Mouse (Mus musculus) layer of hippocampus, postnatal 36 days (tissue): ENCODE results near the gene Mex3d. TPM values are rescaled to one million over a fixed set of nuclear protein-coding genes. Genes with fewer than 3 reads are reported as not detected.

Experiments used
- DNase-seq, 2 experiments: peaks; one replicate each; pipeline ENCODE4 v3.0.0; 2022
- total RNA-seq, 2 experiments: library from RNA; stranded (reverse); gene quantifications; 2 replicates each; pipeline ENCODE4 v1.2.3; 2021

Mex3d gene
- 10 to 100 TPM; 18.2 to 18.4 TPM for total RNA-seq

DNA sequence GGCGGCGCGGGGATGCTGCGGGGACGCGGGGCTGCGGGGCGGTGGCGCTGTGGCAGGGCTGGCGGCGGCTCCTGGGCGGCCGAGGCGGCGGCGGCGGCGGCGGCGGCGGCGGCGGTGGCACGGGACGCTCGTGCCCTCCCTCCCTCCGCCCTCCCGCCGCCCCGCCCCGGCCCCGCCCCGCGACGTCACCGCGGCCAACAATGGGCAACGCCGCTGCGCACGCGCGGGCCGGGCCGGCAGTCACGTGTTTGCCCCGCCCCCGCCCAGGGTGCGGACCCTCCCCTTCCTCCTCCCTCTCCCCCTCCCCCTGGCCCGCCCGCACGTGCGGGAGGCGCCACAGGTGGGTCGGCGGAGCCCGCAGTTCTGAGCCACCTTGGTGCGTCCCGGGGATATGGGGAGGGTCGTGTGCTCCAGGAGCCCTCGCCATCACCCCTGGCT is at the start of gene Mex3d:
Mex3d (minus strand) TSS at position 138 of the 438 bp plus-strand sequence.
- peak; percentile 84 to 85 for DNase-seq

DNA sequence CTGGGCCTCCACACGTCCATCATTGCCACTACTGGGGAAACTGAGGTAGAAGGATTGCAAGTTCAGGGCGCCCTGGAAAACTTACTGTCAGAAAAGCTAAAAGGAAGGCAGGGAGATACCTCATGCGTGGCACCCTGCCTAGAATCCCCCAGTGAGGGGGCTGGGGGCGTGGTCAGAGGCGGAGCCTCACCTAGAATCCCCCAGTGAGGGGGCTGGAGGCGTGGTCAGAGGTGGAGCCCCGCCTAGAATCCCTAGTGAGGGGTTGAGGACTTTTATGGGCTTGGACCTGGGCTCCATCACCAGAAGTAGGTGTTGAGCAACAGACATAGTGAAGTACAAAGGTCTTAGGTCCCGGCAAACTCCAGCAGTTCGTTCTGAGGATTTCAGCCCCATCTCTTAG is 48.8 kb upstream of the Mex3d start:
- no peak for DNase-seq

DNA sequence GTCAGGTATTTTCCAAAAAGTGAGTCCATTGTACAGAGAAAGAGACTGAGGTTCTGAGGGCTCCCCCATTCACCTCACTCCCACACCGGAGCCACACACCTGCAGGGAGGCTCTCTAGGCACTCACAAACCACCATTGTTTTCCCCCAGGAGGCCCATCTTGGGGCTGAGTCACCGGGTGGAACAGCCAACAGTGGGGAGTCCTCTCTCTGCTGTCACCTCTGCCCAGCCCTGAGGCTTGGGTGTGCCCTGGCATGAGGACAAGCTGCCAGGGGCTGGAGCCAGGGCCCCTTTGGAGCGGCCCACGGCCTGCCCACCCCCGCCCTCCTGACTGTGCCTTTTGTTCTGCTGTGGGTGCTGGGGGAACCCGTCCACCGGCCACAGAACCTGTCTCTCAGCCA is 48.3 kb upstream of the Mex3d start:
- no peak for DNase-seq

DNA sequence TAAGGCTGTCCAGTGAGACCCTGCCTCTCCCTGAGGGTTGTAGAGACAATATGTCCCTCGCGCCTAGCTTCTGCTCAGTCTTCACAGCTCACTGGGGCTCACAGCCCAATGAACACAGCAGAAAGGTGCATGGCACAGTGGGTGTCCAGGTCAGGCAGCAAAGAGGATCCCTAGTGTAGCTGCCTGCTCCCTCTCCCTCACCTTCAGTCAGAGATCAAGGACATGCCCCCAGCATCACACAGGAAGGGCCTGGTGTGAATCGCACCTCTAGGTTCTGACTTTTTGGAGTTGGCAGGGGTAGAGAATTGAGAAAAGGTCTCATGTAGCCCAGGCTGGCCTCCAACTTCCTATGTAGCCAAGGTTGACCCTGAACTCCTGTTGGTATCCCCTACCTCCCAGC is 47.4 kb upstream of the Mex3d start:
- no peak for DNase-seq

DNA sequence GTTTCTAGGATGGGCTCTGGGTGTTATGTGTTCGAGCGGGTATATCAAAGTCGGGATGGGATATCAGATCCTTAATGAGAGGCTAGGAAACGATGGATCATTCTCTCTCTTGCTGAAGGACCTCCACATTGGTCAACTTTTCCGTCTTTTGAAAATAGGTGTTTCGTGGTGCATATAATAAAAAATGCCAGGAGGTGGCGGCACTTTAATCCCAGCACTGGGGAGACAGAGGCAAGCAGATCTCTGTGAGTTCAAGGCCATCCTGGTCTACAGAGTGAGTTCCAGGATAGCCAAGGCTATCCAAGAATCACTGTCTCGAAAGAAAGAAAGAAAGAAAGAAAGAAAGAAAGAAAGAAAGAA is 46.8 kb upstream of the Mex3d start:
- DNase-seq, result no peak

DNA sequence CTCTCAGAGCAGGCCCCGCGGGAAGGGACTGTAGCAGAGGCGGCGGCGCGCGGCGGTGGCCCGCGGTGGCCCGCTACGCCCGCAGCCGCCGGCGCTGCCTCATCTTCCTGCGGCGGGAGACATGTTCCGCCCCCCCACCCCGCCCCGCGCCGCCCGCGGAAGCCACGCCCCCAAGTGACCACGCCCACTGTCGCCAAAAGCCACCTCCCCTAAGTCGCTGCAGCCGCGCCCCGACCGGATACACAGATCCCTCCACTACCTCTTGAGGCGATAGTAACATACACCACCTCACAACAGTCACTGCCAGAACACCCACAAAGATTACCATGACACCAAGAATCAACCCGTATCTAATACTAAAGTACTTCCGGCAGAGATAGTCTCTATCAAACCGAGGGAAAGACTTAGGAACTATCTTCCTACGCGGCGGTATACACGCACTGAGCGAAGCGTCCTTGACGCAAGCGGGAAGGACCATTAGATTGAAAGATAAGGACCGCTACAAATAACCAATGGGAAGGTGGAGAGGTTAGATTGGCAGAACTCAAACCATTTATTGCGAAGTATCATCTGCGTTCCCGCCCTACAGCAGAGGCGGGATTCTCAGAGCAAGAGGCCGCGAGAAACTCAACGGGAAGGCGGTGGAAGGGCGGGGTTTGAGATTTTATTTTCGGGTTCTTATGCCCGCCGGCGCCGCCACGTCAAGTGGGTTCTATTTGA is 46.2 kb upstream of the Mex3d start, which contains the start of gene Tcf3:
Tcf3 (minus strand) TSS at position 135 of the 720 bp plus-strand sequence.
- DNase-seq, result peak; percentile 95 to 96

DNA sequence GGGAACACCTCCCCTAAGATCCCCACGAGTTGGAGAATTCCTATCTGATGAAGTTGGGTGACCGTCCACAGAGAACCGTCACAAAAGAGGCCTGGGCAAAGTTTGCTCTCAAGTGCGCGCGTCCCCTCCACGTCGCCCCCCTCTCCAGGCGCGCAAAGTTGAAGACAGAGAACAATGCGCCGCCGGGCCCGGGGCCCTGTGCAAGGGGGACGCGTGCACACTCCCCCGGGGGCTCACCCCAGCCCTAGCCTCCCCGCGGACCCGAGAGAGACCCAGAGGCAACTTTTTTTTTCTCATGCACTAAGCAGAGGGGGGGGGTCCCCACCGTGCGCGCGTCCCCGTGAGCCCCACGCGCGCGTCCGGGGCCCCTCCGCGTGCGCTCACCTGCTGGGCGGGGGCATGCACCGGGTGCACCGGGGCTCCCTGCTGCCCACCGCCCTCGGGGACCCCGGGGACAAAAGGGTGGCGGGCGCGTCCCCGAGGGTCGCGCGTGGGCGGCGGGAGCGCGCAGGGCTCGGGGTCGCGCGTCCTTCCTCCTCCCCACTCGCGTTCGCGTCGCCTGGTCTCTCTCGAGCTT is 45.6 kb upstream of the Mex3d start:
- DNase-seq, result no peak

DNA sequence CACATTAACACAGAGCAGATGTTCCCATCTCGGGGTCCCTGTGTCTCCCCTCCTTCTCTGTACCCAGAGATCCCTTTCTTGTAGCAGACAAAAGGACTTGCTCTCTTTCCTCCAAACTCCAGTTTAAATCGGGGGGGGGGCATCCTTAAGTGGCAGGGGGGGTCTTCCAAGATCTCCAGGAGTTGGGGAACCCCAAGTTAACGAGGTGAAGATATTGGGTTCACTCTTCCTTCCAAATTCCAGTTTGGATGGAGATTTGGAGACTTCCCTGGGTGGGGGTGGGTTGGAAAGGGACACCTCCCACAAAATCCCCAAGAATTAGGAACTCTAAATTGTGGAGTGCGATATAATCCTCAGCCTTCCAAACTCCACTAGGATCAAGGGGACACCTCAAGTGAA is 44.9 kb upstream of the Mex3d start:
- DNase-seq, result no peak

DNA sequence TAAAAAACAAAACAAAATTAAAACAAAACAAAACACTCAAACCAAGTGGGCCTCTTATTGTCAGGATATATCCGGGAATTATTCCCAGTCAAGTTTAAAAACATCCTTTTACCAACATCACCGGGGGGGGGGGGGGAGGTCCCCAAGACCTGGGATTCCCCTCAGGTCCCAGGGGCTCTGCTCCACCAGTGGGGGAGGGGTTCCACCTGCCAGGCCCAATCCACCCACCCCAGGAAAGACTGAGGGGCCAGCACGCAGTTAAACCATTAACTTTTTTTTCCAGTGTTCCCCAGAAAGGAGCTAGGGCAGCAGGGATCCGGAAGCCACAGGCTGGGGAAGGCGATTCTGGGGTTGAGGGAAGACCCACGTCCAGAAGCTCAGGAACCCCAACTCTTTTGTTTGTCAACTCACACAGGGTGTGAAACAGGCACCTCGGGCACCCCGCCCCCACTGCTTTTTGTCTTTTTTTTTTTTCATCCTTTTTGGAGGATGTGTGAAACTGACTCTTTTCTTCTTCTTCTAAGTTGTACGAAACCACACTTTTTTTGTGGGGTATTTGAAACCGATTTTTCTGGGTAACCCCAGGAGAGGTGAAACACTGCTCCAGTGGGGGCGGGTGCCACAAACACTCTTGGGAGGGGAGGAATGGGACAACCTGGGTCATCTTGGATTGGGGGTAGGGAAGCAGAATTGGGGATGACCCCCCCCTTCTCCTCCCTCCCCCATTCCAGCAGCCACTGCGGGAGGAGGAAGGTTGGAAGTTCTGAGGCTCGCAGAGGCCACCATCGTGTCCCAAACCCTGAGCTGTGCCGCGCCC is 44.3 kb upstream of the Mex3d start:
- no peak for DNase-seq

DNA sequence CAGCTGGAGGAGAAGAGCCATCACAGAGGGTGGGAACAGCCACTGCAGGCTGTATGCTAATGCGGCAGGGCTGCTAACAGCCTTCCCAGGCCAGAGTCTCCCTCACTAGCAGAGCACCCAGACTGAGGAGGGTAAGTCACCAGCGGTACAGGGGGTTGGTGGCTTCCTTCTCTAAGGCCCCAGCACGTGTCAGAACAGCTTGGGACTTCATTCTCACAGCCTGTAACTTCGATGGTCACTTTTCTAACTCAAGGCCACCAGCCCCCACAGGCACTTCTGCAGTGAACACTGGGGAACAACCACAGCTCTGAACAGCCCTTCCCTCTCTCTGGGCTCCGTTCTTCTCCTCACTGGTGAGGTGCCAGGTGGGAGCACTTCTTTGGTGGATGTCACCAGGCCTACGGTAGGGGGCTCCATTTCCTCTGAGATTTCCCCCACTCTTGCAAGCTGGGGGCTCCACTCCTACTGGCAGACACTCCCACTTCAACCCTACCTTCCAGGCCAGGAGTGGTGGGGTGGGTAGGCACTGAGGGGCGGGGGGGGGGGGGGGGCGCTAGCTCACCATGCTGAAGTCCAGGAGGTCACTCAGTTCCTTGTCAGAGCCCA is 43.0 kb upstream of the Mex3d start:
- DNase-seq, result no peak

DNA sequence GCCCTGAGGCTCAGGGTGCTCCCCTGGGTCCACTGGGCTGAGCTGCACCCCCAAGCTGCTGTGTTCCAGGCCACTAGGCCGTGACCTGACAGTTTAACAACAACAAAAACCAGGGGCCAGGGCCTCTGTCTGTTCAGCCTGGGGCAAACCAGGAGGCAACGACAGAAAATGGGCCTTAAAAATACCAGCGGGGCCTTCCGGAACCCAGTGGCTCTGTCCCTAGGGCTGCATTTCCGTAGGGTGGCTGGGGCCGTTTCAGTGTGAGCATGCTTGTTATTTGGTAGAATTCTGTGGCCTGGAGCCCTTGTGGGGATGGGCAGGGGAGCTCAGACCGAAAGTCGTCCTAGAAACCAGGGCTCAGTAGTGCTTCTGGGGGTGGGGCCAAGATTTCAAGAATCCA is 42.3 kb upstream of the Mex3d start:
- DNase-seq, result no peak

DNA sequence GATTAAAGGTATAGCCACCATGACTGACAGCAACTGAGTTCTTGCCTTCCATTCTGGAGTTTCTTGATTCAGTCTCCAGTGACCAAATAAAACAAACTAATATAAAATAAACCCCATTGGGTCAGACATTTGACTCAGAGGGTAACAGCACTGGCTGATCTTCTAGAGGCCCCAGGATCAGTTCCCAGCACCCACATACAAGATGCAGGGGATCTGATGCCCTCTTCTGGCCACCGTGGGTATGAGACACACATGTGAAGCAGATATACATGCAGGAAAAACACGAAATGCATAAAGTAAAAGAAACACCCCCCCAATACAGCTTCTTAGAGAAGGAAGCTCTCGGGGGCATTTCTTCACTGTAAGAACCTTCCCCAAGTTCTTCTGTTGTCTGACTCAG is 37.6 kb upstream of the Mex3d start:
- no peak for DNase-seq

DNA sequence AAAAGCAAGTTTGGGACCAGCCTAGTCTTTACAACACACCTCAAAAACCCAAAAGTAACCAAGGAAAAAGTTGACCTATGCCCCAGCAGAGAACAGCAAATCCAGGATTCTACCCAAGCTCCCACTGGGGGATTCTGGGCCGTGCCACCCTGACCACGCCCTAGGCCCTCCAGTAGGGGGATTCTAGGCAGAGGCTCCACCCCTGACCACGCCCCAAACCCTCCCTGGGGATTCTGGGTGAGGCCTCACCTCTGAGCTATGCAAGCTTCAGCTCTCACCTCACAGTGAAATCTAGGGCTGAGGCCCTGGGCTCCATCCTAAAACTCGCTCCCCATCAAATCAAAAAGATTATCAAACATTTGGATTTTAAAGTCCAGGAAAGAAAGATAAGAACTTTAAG is 36.1 kb upstream of the Mex3d start:
- no peak for DNase-seq

DNA sequence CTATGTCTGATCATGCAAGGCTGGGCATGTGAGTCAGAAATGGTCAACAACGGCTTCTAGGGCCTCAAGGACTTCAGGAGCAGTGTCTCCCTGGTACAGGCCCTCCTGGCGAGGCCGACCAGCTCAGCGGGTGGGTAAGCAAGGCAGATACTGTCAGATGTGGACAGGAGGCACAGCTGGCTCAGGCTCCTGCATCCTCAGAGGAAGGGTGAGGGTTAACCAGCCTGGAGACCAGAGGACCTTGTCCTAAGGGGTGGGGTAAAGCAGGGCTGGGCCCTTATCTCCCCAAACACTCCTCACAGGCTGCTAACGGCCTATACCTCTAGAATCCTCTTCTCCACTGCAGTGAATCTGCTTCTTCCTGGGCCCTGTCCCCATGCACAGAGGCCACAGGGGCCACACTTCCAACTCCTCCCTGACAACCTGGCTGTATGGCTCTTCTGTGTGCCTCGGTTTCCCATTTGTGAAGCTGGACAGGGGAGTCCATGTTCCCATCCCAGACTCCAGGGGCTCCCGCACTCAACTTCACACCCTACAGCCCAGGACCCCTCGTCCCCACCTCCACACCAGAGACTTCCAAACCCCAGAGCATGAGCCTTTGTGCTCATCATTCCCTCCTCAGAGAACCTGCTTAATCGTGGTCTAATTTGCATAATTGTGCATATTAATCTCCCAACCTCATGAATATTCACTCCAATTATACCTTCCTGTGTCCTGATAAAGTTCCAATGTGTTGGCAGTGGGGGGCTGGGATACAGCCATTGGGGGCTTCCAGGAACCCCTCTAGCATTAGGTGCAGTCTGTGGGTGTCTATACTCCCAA is 34.4 kb upstream of the Mex3d start:
- DNase-seq, result no peak

DNA sequence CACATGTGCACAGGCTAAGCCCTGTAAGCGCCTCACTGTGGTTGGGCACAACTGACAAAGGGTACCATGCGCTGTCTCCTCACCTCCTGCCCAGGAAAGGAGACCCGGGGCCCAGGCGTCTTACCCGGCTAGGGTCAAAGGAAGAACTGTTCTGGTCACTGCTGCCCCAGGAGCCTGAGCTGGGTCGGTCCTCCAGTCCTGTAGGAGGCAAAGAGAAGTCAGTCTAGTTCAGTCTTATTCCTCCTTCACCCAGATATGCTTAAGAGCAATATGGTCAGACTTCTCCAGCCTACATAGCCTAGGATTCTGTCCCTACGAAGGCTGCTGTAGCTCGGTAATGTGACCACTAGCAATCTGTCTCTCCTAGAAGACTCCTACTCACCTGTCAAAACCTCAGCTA is 33.7 kb upstream of the Mex3d start:
- no peak for DNase-seq

DNA sequence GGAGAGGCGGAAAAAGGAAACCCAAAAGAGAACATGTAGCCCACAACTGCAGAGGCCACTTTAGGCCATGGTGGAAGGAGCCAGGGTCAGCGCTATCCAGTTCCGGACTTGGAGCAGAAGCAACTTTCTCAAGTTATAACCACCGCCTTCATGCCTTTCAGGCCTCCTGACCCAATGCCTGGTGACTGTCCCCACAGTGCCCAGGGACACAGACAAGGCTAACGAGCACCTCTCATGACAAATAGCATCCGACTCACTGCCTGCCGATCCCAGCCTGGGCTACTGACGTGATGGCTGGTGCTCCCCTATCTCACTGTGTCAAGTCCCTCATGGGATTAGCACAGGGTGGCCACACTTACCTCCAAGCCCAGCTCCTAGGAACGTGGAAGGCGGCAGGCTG is 33.3 kb upstream of the Mex3d start:
- no peak for DNase-seq

DNA sequence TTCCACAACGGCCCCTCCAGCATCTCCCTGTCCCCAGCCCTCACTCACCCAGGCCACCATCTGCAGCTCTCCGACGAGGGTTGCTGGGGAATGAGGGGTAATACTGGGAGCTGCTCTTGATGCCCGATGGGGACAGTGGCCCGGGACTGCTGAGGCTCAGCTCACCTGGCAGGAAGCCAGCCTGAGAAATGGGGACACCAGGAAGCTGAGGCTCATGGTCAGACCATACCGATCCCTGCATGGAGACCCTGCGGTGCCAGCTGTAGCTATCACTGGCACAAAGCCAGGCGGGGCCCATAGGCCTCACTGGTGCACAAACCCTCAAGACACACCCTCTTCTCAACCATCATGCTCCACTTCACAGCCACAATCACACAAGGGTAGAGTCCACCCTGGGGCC is 32.0 kb upstream of the Mex3d start:
- DNase-seq, result no peak

DNA sequence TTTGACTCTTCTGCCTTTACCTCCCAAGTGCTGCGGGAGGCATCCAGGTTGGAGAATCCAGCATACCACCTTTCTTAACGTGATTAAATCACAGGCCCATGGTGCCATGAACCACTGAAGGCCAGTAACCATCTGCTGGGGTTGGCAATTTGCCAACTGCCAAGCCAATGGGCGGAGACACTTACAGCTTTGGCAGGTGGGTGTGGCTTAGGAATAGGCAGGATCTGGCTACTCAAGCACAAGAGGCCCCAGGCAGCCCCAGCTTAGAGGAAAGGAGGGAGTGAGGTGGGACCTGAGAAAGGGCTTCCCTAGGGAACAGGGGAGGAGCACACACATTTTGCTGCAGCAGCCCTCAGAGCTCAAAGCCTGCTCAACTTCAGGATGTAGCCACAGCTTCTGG is 30.9 kb upstream of the Mex3d start:
- DNase-seq, result no peak

DNA sequence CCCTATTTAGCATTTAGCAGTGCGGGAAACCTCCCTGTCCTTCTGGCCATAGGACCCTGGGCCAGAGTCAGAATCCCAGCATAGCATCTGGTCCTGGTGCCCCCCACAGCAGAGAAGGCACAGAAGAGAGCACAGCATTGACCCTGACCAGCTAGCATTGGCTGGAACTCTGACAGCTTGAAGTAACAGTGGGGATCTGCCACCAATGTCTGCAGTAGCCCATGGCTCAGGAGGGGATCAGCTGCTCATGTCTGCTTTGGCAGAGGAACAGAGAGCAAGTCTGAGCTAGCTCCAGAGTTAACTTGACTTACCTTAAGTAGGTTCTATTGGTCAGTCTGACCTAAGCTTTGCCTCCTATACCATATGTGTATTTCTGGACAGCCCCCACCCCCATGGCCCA is 30.4 kb upstream of the Mex3d start:
- DNase-seq, result no peak

DNA sequence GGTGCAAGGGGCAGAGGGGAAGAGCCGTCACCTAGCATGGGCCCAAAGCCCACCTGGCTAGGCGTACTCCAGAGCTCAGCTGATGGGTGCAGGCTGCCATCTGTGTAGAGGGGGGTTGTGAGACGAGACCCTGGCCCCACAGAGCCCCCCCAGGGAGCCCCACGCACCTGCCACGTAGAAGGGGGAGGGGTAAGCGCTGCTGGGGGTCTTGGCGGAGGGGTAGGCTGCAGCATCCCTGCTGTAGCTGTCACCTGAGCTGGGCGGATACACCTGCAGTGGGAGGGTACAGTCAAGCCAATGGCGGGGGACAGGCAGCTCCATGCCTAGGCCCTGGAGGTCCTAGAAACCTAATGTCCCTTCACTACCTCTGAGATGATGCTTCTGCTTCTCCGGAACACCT is 29.9 kb upstream of the Mex3d start:
- no peak for DNase-seq

DNA sequence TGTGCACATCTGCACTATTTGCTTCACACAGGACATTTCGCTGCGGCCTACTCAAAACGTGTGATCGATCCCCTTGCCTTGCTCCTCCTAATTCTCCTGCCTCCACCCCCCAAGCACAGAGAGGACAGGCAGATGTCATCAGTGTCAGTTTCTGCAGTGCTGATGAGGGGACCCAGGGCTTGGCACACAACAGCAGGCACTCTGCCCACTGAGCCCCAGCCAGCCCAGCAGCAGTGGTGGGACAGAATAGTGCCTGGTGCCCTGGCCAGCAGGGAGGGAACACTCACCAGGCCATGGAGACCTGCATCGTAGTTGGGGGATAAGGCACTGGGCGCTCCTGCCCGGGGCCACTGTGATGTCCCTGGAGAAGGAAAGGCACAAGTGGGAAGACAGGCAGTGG is 28.1 kb upstream of the Mex3d start:
- DNase-seq, result no peak
